Mouse (Mus musculus) kidney, embryonic 14.5 days (tissue): Measurements from ENCODE around the gene F2r. TPM values are rescaled to one million over a fixed set of nuclear protein-coding genes. Genes with fewer than 3 reads are reported as not detected.

Experiments used
- ATAC-seq: fragments of 200-750 bp; cut with Nextera tagmentation; 2 replicates; pipeline ENCODE4 v1.8.0; 2017; ENCODE audit warnings: moderate number of reproducible peaks, mild to moderate bottlenecking, moderate TSS enrichment, moderate library complexity; ENCODE audit not compliant: low FRiP score, low TSS enrichment
- H3K27ac ChIP-seq: fragments of 300-500 bp; sonication (generic); 2 replicates; pipeline ENCODE4 v1.5.1; 2014; ENCODE audit warnings: low read depth, mild to moderate bottlenecking, low read length, moderate library complexity, mixed read lengths
- H3K27me3 ChIP-seq: fragments of 300-500 bp; sonication (generic); 2 replicates; pipeline ENCODE4 v1.6.1; 2014; ENCODE audit warnings: mild to moderate bottlenecking, low read length; ENCODE audit not compliant: control insufficient read depth, insufficient read depth
- H3K36me3 ChIP-seq: fragments of 300-500 bp; sonication (generic); 2 replicates; pipeline ENCODE4 v1.6.1; 2014; ENCODE audit warnings: low read length, mixed read lengths; ENCODE audit not compliant: control insufficient read depth, insufficient read depth
- H3K4me1 ChIP-seq: fragments of 300-500 bp; sonication (generic); 2 replicates; pipeline ENCODE4 v1.6.1; 2014; ENCODE audit warnings: low read length, mixed read lengths; ENCODE audit not compliant: control insufficient read depth, insufficient read depth
- H3K4me2 ChIP-seq: fragments of 300-500 bp; sonication (generic); replicated peaks from 2 replicates; pipeline ENCODE4 v1.6.1; 2014; ENCODE audit warnings: low read depth, mild to moderate bottlenecking, low read length
- H3K4me3 ChIP-seq: fragments of 300-500 bp; sonication (generic); 2 replicates; pipeline ENCODE4 v1.5.1; 2014; ENCODE audit warnings: mild to moderate bottlenecking, low read length
- H3K9ac ChIP-seq: fragments of 300-500 bp; sonication (generic); 2 replicates; pipeline ENCODE4 v1.6.1; 2014; ENCODE audit warnings: low read depth, mild to moderate bottlenecking, low read length, moderate library complexity
- H3K9me3 ChIP-seq: fragments of 300-500 bp; sonication (generic); 2 replicates; pipeline ENCODE4 v1.6.1; 2016; ENCODE audit warnings: low read length; ENCODE audit not compliant: control insufficient read depth
- WGBS: fragments of 180-500 bp; shearing (Covaris S2); extraction: QIAGEN DNeasy Blood & Tissue Kit; methylation state at CpG from one replicate; pipeline ENCODE4 v1.1.7; 2014; 5-methylcytosine and 5-hydroxymethylcytosine counted together
- polyA plus RNA-seq: library from polyadenylated mRNA; unstranded; fragments of >200 nt; fragmentation: Nextera tagmentation; extraction: Ambion mirVana; gene quantifications from 2 replicates; pipeline ENCODE4 v1.2.1, GENCODE M21; 2014

The F2r gene
- polyA plus RNA-seq, 1 experiment from 2014 or later, result 128 TPM

DNA sequence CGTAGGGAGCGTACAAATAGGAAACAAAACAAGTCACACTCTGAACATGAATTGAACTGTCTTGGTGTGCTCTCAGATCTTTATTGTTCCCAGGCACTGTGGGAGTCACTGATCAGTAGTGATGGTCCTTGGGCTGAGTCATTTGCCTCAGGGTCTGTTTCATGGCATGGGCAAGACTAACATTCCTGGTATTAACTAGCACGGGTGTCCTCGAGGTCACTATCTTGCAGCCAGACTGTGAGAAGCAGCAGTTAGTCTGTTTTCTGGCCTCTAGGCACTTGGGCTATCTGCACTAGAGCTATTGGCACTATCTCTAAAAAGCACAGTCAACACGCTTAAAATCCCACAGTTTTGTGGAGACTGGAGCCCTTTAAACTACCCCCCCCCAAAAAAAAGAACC, 22.4 kb downstream of the F2r start:
- no peaks in the 10 kb centered on the region for H3K9me3 ChIP-seq
- no peak overlapping the region for H3K27ac ChIP-seq
- no peak for ATAC-seq
- 77% methylated on average over 5 of the region's 5 CpGs for WGBS
- H3K4me1 ChIP-seq, result no peaks in the 10 kb centered on the region
- no peaks in the 10 kb centered on the region for H3K27me3 ChIP-seq
- H3K4me3 ChIP-seq, result no peak overlapping the region
- peaks cover 1% of the 10 kb centered on the region; the same call in 1 of the 2 replicates for H3K36me3 ChIP-seq
- H3K9ac ChIP-seq, result no peak overlapping the region
- no peak overlapping the region for H3K4me2 ChIP-seq

DNA sequence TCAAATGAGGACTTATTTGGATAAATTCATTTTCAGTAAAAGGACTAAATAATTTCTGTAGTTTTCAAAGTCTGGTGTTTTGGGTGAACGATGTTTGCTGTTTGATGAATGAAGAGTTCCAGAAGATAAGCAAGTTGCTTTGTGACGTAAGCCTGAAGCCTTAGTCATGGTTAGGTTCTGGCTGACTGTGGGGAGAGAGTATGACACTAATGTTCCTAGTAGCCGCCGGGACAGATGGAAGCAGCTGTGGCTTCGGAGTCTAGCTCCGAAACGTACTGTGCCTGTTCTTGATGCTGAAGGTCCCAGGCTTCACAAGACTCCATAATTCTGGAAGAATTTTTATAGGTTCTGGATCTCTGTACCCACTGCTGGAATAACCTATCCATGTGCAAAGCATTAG, 22.9 kb downstream of the F2r start:
- Histone ChIP-seq H3K4me1 (no peaks in the 10 kb centered on the region), H3K27ac (no peak overlapping the region), H3K9ac (no peak overlapping the region), H3K4me3 (no peak overlapping the region), H3K9me3 (no peaks in the 10 kb centered on the region), H3K4me2 (no peak overlapping the region), H3K36me3 (no peaks in the 10 kb centered on the region), H3K27me3 (no peaks in the 10 kb centered on the region)
- WGBS, result 79% methylated on average over 7 of the region's 7 CpGs
- ATAC-seq, result no peak

DNA sequence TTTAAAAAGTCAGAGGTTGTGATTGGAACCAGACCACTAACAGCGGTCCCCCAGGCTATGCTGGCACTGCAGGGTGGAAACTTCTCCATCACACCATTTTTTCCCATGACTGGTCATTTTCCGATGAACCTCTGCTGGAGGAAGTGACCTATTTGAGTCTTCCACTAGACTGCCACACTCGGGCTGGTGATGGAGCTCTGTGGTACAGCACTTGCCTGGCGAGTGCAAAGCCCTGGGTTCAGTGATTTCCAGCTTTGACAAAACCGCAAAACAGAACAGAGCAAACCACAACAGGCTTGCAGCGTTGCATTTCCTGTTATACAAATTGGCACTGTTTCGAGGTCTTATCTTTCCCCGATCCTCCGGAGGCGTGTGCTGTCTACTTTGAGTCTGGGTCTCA, 25.4 kb downstream of the F2r start:
- Histone ChIP-seq H3K9me3 (no peaks in the 10 kb centered on the region), H3K27ac (no peak overlapping the region), H3K4me3 (no peak overlapping the region), H3K27me3 (no peaks in the 10 kb centered on the region), H3K4me1 (no peaks in the 10 kb centered on the region), H3K9ac (no peak overlapping the region), H3K36me3 (no peaks in the 10 kb centered on the region), H3K4me2 (no peak overlapping the region)
- 83% methylated on average over 10 of the region's 10 CpGs for WGBS
- no peak for ATAC-seq

DNA sequence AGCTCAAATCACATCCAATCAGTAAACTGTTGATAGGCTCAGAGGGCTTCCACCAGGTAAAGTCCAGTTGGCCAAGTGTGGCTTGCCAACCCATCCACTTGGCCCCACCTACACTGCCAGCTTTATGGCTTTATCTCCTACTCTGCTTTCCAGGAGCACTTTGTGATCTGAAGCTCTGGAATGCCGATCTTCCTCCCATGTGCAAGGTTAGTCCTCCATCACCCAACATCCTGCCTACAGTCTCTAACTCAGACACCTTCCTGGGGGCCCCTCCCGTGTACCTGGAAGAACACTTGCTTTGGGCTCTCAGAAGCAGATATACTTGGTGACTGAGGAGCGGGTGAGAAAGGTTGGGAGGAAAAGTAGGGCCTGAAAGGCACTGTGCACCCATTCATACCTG, 26.7 kb downstream of the F2r start:
- H3K9ac ChIP-seq, result no peak overlapping the region
- no peak overlapping the region for H3K27ac ChIP-seq
- H3K4me1 ChIP-seq, result no peaks in the 10 kb centered on the region
- no peak overlapping the region for H3K4me3 ChIP-seq
- no peaks in the 10 kb centered on the region for H3K36me3 ChIP-seq
- ATAC-seq, result no peak
- no peaks in the 10 kb centered on the region for H3K9me3 ChIP-seq
- H3K27me3 ChIP-seq, result no peaks in the 10 kb centered on the region
- 90% methylated on average over 3 of the region's 3 CpGs for WGBS
- no peak overlapping the region for H3K4me2 ChIP-seq

DNA sequence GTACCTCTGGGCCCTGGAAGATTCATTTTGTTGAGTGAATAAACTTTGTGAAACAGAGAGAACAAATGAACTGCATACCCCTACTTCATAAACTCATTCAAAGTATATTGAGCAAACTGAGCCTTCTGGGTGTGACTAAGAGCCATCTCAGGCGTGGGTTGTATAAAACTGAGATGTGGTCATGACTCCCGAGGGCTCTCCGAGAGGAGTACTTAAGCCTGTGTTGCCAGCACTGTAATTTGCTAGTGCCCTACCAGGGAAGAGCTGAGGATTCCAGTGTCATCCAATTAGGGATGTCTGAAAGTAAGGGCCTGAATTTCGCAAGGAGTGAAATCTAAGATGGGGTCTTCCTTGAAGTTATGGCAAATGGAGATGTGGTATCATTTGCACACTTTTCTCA, 30.7 kb downstream of the F2r start:
- Histone ChIP-seq H3K9me3 (no peaks in the 10 kb centered on the region), H3K27ac (no peak overlapping the region), H3K27me3 (no peaks in the 10 kb centered on the region), H3K4me1 (no peaks in the 10 kb centered on the region), H3K36me3 (no peaks in the 10 kb centered on the region), H3K9ac (no peak overlapping the region), H3K4me2 (no peak overlapping the region), H3K4me3 (no peak overlapping the region)
- ATAC-seq, result no peak
- WGBS, result 87% methylated on average over 4 of the region's 4 CpGs

DNA sequence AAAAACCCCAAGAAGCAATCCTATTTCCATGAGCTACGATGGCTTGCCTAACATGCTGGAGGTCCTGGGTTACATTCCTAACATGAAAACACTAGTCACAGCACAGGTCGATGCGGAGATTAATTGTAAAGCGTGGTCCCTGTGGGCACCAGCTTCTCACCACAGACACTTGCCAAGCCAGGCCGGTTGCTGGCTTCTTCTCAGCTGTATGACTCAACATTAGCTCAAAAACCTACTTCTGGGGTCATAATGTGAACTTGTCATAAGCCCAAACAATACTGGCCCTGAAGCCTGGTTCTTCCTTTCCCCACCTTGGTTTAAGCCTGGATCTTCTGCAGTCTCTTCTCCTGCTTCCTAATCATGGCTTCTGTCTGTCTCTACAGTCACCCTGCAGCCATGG, 33.4 kb downstream of the F2r start:
- no peak for ATAC-seq
- H3K27me3 ChIP-seq, result no peaks in the 10 kb centered on the region
- H3K27ac ChIP-seq, result no peak overlapping the region
- no peak overlapping the region for H3K4me2 ChIP-seq
- H3K4me1 ChIP-seq, result no peaks in the 10 kb centered on the region
- 87% methylated on average over 5 of the region's 5 CpGs for WGBS
- no peak overlapping the region for H3K4me3 ChIP-seq
- H3K36me3 ChIP-seq, result no peaks in the 10 kb centered on the region
- no peaks in the 10 kb centered on the region for H3K9me3 ChIP-seq
- H3K9ac ChIP-seq, result no peak overlapping the region

DNA sequence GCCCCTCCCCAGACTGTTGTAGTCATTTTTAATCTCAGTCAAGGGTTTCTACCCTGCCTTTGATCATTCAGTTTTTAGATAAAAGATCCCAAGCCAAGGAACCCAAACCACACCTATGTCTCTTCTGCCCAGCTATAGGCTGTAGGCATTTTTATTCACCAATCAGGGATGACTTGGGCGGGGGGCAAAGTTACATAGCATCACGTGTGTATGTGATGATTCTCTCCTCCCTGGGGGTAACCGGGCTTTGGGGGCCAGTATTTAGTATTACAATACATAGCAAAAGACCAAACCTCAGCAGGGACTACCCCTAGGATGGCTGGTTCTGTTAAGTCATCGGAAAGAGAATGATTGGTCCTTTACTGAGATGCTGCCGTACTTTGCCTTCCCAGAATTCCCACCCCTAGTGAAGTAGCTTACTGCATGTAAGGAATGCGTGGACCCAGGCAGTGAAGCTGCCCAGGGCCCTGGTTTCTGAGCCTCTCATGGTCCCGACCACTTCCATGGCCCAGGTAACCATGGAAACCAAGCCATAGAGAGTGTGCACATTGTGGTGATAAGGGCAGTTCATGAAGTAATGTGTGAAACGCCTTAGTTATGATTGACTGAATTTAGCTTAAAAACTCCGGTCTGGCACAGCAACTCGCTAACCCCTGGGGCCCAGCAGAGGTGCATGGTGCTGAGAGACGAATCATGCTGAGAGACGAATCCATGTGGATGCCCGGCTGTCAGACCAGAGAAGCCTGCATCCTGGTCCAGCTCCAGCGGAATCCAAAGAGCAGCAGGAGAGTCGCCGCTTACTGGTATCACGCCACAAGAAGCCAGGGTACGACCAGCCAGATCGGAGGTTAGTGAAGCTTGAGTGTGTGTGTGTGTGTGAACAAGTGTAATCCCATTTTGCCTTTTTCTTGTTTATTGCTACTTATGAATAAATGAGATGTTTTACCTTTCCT, 34.8 kb downstream of the F2r start:
- WGBS, result 73% methylated on average over 19 of the region's 19 CpGs
- Histone ChIP-seq H3K4me3 (no peak overlapping the region), H3K36me3 (no peaks in the 10 kb centered on the region), H3K4me1 (no peaks in the 10 kb centered on the region), H3K27ac (no peak overlapping the region), H3K4me2 (no peak overlapping the region), H3K27me3 (no peaks in the 10 kb centered on the region), H3K9me3 (no peaks in the 10 kb centered on the region), H3K9ac (no peak overlapping the region)
- ATAC-seq, result no peak

DNA sequence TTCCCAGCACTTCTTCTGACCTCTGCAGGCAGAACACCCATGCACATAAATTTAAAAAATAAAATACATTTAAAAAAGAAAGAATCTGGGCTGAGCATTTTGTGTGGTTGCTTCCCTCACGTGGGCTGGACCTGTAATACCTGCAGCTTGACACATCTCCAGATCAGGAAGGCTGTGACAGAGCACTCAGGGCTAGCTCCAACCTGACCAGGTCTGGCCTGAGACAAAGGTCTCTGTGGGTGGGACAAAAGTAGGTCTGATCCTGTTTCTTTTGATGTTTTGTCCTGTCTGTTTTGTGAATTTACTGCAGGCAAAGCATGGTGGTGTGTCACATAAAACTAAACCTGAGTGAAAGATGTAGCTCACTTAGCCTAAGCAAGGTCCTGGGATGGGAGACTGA, 36.4 kb downstream of the F2r start:
- no peak overlapping the region for H3K4me3 ChIP-seq
- H3K9me3 ChIP-seq, result no peaks in the 10 kb centered on the region
- H3K36me3 ChIP-seq, result no peaks in the 10 kb centered on the region
- no peak overlapping the region for H3K9ac ChIP-seq
- WGBS, result 44% methylated on average over 1 of the region's 1 CpGs
- ATAC-seq, result no peak
- H3K4me1 ChIP-seq, result no peaks in the 10 kb centered on the region
- H3K27ac ChIP-seq, result no peak overlapping the region
- no peak overlapping the region for H3K4me2 ChIP-seq
- H3K27me3 ChIP-seq, result no peaks in the 10 kb centered on the region

DNA sequence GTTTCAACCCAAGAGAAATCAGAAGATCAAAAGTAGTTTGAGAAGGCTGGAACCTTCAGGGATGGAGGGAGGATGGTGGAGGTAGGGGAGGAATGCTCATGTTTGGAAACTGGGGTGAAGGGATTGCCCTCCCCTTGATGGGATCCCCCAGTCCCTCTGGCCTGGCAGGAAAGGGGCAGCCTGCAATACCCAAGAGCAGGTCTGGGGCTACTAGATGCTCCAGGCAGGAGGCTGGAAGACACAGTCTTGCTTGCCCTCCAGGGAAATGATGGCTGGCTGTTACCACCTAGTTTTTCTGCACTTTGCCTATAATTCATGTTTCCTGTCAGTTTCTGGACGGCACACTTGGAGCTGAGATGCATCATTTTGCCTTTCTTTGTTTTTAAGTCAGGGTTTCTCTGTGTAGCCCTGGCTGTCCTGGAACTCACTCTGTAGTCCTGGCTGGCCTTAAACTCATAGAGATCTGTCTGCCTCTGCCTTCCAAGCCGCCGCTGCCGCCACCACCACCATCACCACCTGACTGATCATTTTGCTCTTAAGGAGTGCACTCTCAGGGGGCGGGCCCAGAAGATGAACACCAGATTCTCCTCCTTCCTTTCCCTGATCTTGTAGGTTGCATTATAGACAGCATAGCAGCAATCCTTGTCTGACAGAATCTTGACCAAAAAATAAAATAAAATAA, 40.1 kb downstream of the F2r start:
- H3K4me3 ChIP-seq, result no peak overlapping the region
- no peak overlapping the region for H3K9ac ChIP-seq

More for the DNA sequence above, 40.1 kb downstream of the F2r start:
- Histone ChIP-seq H3K9me3 (no peaks in the 10 kb centered on the region), H3K4me2 (no peak overlapping the region), H3K27ac (no peak overlapping the region), H3K4me1 (no peaks in the 10 kb centered on the region), H3K36me3 (no peaks in the 10 kb centered on the region), H3K27me3 (no peaks in the 10 kb centered on the region)
- ATAC-seq, result no peak
- 82% methylated on average over 5 of the region's 5 CpGs for WGBS
